Mouse (Mus musculus) limb, embryonic 15.5 days (tissue): ENCODE results near the gene Mfsd2b. TPM values are rescaled to one million over a fixed set of nuclear protein-coding genes. Genes with fewer than 3 reads are reported as not detected.
"Not testable (repeated sequence)": the region's sequence is repeated elsewhere in the genome, so short reads cannot be mapped to it uniquely, and the experiment has no call there.

Experiments
- ATAC-seq: fragments of 200-750 bp; cut with Nextera tagmentation; 2 replicates; pipeline ENCODE4 v1.8.0; 2017; ENCODE audit warnings: low read depth, moderate TSS enrichment; ENCODE audit not compliant: insufficient number of reproducible peaks, low FRiP score, low TSS enrichment
- H3K27ac ChIP-seq: fragments of 300-500 bp; sonication (generic); 2 replicates; pipeline ENCODE4 v1.5.1; 2015; ENCODE audit warnings: moderate library complexity, mild to moderate bottlenecking, inconsistent platforms
- H3K27me3 ChIP-seq: fragments of 300-500 bp; sonication (generic); 2 replicates; pipeline ENCODE4 v1.6.1; 2015; ENCODE audit warnings: inconsistent platforms
- H3K36me3 ChIP-seq: fragments of 300-500 bp; sonication (generic); 2 replicates; pipeline ENCODE4 v1.6.1; 2015; ENCODE audit warnings: inconsistent platforms
- H3K4me1 ChIP-seq: fragments of 300-500 bp; sonication (generic); 2 replicates; pipeline ENCODE4 v1.6.1; 2015; ENCODE audit warnings: inconsistent platforms
- H3K4me2 ChIP-seq: fragments of 300-500 bp; sonication (generic); 2 replicates; pipeline ENCODE4 v1.6.1; 2015; ENCODE audit warnings: mild to moderate bottlenecking, inconsistent platforms
- H3K4me3 ChIP-seq: fragments of 300-500 bp; sonication (generic); 2 replicates; pipeline ENCODE4 v1.5.1; 2015; ENCODE audit warnings: mild to moderate bottlenecking, inconsistent platforms
- H3K9ac ChIP-seq: fragments of 300-500 bp; sonication (generic); 2 replicates; pipeline ENCODE4 v1.6.1; 2015; ENCODE audit warnings: inconsistent platforms
- H3K9me3 ChIP-seq: fragments of 300-500 bp; sonication (generic); 2 replicates; pipeline ENCODE4 v1.6.1; 2016; ENCODE audit warnings: inconsistent platforms
- WGBS: fragments of 180-500 bp; shearing (Covaris S2); methylation state at CpG from one replicate; pipeline ENCODE4 v1.1.7; 2015; 5-methylcytosine and 5-hydroxymethylcytosine counted together
- polyA plus RNA-seq: library from polyadenylated mRNA; unstranded; fragments of >200 nt; fragmentation: Nextera tagmentation; extraction: Ambion mirVana; gene quantifications from 2 replicates; pipeline ENCODE4 v1.2.1, GENCODE M21; 2015

Mfsd2b gene
- 0.94 and 1.1 TPM in 2 replicates for polyA plus RNA-seq

- ATAC-seq, result peak; percentile 80
Observed at GRCm38 (mm10) chr12:4874161-4874927, at the start of gene Mfsd2b. TSS of gene Mfsd2b (minus strand) at chr12:4874359.

GRCm38 (mm10) chr12:4917805-4918591 is 43.8 kb upstream of the Mfsd2b start:
- ATAC-seq, result peak; percentile 28
- WGBS, result under 1% methylated on average over 48 of the region's 48 CpGs
- Histone ChIP-seq H3K27me3 (no peaks in the 10 kb centered on the region), H3K9me3 (no peaks in the 10 kb centered on the region), H3K4me1 (peaks cover 3% of the 10 kb centered on the region; the same call in 1 of the 2 replicates), H3K4me2 (peak overlapping the region; percentile 54), H3K27ac (peak overlapping the region; percentile 98), H3K9ac (peak overlapping the region; percentile 99), H3K36me3 (no peaks in the 10 kb centered on the region), H3K4me3 (peak overlapping the region; percentile 93)

More at GRCm38 (mm10) chr12:4874161-4874927, at the start of gene Mfsd2b:
- WGBS, result 3% methylated on average over 24 of the region's 24 CpGs
- 0 out of 2 replicates have a peak within 1 kb of the TSS, but pooled peaks have one; percentile 3 for H3K9ac ChIP-seq
- H3K4me2 ChIP-seq, result peak within 1 kb of the TSS; percentile 87
- H3K9me3 ChIP-seq, result no peaks in the 10 kb centered on the region
- no peak within 1 kb of the TSS for H3K27ac ChIP-seq
- peaks cover 11% of the 10 kb centered on the region for H3K4me1 ChIP-seq
- H3K27me3 ChIP-seq, result peaks cover 3% of the 10 kb centered on the region; the same call in 1 of the 2 replicates
- H3K36me3 ChIP-seq, result peaks cover 5% of the 10 kb centered on the region
- H3K4me3 ChIP-seq, result peak within 1 kb of the TSS; percentile 35

GRCm38 (mm10) chr12:4916994-4917804 is 43.0 kb upstream of the Mfsd2b start, which contains the start of gene Atad2b:
TSS of gene Atad2b (plus strand) at chr12:4917353.
- peak within 1 kb of the TSS; percentile 93 for H3K4me3 ChIP-seq
- H3K36me3 ChIP-seq, result no peaks in the 10 kb centered on the region
- ATAC-seq, result peak; percentile 96
- H3K4me2 ChIP-seq, result peak within 1 kb of the TSS; percentile 56
- H3K27me3 ChIP-seq, result no peaks in the 10 kb centered on the region
- H3K4me1 ChIP-seq, result peaks cover 3% of the 10 kb centered on the region; the same call in 1 of the 2 replicates
- H3K9ac ChIP-seq, result peak within 1 kb of the TSS; percentile 99
- H3K27ac ChIP-seq, result peak within 1 kb of the TSS; percentile 98
- H3K9me3 ChIP-seq, result no peaks in the 10 kb centered on the region
- under 1% methylated on average over 86 of the region's 89 CpGs for WGBS

- no peak for ATAC-seq
- no peak overlapping the region for H3K9ac ChIP-seq
- H3K9me3 ChIP-seq, result no peaks in the 10 kb centered on the region
- H3K4me1 ChIP-seq, result peaks cover 3% of the 10 kb centered on the region; the same call in 1 of the 2 replicates
- no peak overlapping the region for H3K27ac ChIP-seq
- H3K36me3 ChIP-seq, result no peaks in the 10 kb centered on the region
- H3K4me3 ChIP-seq, result no peak overlapping the region
- no peak overlapping the region for H3K4me2 ChIP-seq
- no peaks in the 10 kb centered on the region for H3K27me3 ChIP-seq
- 77% methylated on average over 3 of the region's 3 CpGs for WGBS
Observed at GRCm38 (mm10) chr12:4914944-4915343, 40.8 kb upstream of the Mfsd2b start.

GRCm38 (mm10) chr12:4914441-4914840 is 40.3 kb upstream of the Mfsd2b start:
- no peaks in the 10 kb centered on the region for H3K27me3 ChIP-seq
- WGBS, result 62% methylated on average over 3 of the region's 3 CpGs
- H3K27ac ChIP-seq, result no peak overlapping the region
- H3K9ac ChIP-seq, result no peak overlapping the region
- H3K36me3 ChIP-seq, result no peaks in the 10 kb centered on the region
- no peak overlapping the region for H3K4me2 ChIP-seq
- peaks cover 3% of the 10 kb centered on the region; the same call in 1 of the 2 replicates for H3K4me1 ChIP-seq
- H3K9me3 ChIP-seq, result no peaks in the 10 kb centered on the region
- no peak overlapping the region for H3K4me3 ChIP-seq
- no peak for ATAC-seq

GRCm38 (mm10) chr12:4911716-4912115 is 37.6 kb upstream of the Mfsd2b start:
- WGBS, result 81% methylated on average over 4 of the region's 4 CpGs
- H3K27me3 ChIP-seq, result no peaks in the 10 kb centered on the region
- ATAC-seq, result no peak
- no peak overlapping the region for H3K4me3 ChIP-seq
- H3K4me1 ChIP-seq, result no peaks in the 10 kb centered on the region
- no peak overlapping the region for H3K4me2 ChIP-seq
- no peaks in the 10 kb centered on the region for H3K9me3 ChIP-seq
- no peaks in the 10 kb centered on the region for H3K36me3 ChIP-seq
- H3K9ac ChIP-seq, result no peak overlapping the region
- no peak overlapping the region for H3K27ac ChIP-seq

GRCm38 (mm10) chr12:4910496-4910895 is 36.3 kb upstream of the Mfsd2b start:
- ATAC-seq, result not testable (repeated sequence)

GRCm38 (mm10) chr12:4908391-4908790 is 34.2 kb upstream of the Mfsd2b start:
- no peak for ATAC-seq
- Histone ChIP-seq H3K4me3 (peak overlapping the region; percentile 75; the same call in 1 of the 2 replicates), H3K36me3 (no peaks in the 10 kb centered on the region), H3K9me3 (no peaks in the 10 kb centered on the region), H3K4me1 (no peaks in the 10 kb centered on the region), H3K4me2 (no peak overlapping the region), H3K9ac (no peak overlapping the region), H3K27ac (no peak overlapping the region), H3K27me3 (no peaks in the 10 kb centered on the region)
- WGBS, result 94% methylated on average over 7 of the region's 7 CpGs

More at GRCm38 (mm10) chr12:4910496-4910895, 36.3 kb upstream of the Mfsd2b start:
- not testable (repeated sequence) for H3K9me3 ChIP-seq, H3K9ac ChIP-seq, H3K36me3 ChIP-seq, H3K4me3 ChIP-seq, H3K4me1 ChIP-seq, H3K27ac ChIP-seq, H3K4me2 ChIP-seq, H3K27me3 ChIP-seq
- 83% methylated on average over 1 of the region's 1 CpGs for WGBS

- H3K27ac ChIP-seq, result peak within 1 kb of the TSS; percentile 84
- WGBS, result under 1% methylated on average over 123 of the region's 125 CpGs
- ATAC-seq, result peak; percentile 91
Observed at GRCm38 (mm10) chr12:4906951-4907906, 33.1 kb upstream of the Mfsd2b start, which contains the start of gene Ubxn2a. TSS of gene Ubxn2a (minus strand) at chr12:4907705.

GRCm38 (mm10) chr12:4906476-4906875 is 32.3 kb upstream of the Mfsd2b start:
- Histone ChIP-seq H3K9ac (peak overlapping the region; percentile 80), H3K4me3 (peak overlapping the region; percentile 75), H3K27ac (no peak overlapping the region), H3K27me3 (no peaks in the 10 kb centered on the region), H3K4me2 (peak overlapping the region; percentile 69), H3K36me3 (0 out of 2 replicates have a peak, but pooled peaks cover 4% of the 10 kb centered on the region), H3K9me3 (no peaks in the 10 kb centered on the region), H3K4me1 (no peaks in the 10 kb centered on the region)
- WGBS, result 46% methylated on average over 7 of the region's 7 CpGs
- ATAC-seq, result no peak

More at GRCm38 (mm10) chr12:4906951-4907906, 33.1 kb upstream of the Mfsd2b start, which contains the start of gene Ubxn2a:
- peak within 1 kb of the TSS; percentile 75 for H3K4me3 ChIP-seq
- H3K4me2 ChIP-seq, result peak within 1 kb of the TSS; percentile 69
- no peaks in the 10 kb centered on the region for H3K27me3 ChIP-seq
- peak within 1 kb of the TSS; percentile 80 for H3K9ac ChIP-seq
- no peaks in the 10 kb centered on the region for H3K9me3 ChIP-seq
- H3K36me3 ChIP-seq, result no peaks in the 10 kb centered on the region
- no peaks in the 10 kb centered on the region for H3K4me1 ChIP-seq
